Mouse (Mus musculus) neural tube, embryonic 13.5 days (tissue): ENCODE data around the gene Gal3st3. TPM values are rescaled to one million over a fixed set of nuclear protein-coding genes. Genes with fewer than 3 reads are reported as not detected.

ENCODE experiments used
- ATAC-seq: fragments of 200-750 bp; cut with Nextera tagmentation; 2 replicates; pipeline ENCODE4 v1.8.0; 2017; ENCODE audit warnings: low read depth, mild to moderate bottlenecking, moderate TSS enrichment, moderate library complexity
- H3K27ac ChIP-seq: fragments of 300-500 bp; sonication (generic); replicated peaks from 2 replicates; pipeline ENCODE4 v1.5.1; 2015; ENCODE audit warnings: moderate library complexity, mild to moderate bottlenecking, inconsistent platforms
- H3K27me3 ChIP-seq: fragments of 300-500 bp; sonication (generic); 2 replicates; pipeline ENCODE4 v1.6.1; 2015; ENCODE audit warnings: mild to moderate bottlenecking, inconsistent platforms
- H3K36me3 ChIP-seq: fragments of 300-500 bp; sonication (generic); 2 replicates; pipeline ENCODE4 v1.6.1; 2015; ENCODE audit warnings: mild to moderate bottlenecking, inconsistent platforms
- H3K4me1 ChIP-seq: fragments of 300-500 bp; sonication (generic); replicated peaks from 2 replicates; pipeline ENCODE4 v1.6.1; 2015; ENCODE audit warnings: inconsistent platforms
- H3K4me2 ChIP-seq: fragments of 300-500 bp; sonication (generic); 2 replicates; pipeline ENCODE4 v1.6.1; 2015; ENCODE audit warnings: inconsistent platforms, mild to moderate bottlenecking, moderate library complexity
- H3K4me3 ChIP-seq: fragments of 300-500 bp; sonication (generic); 2 replicates; pipeline ENCODE4 v1.5.1; 2015; ENCODE audit warnings: mild to moderate bottlenecking, inconsistent platforms
- H3K9ac ChIP-seq: fragments of 300-500 bp; sonication (generic); 2 replicates; pipeline ENCODE4 v1.6.1; 2015; ENCODE audit warnings: moderate library complexity, mild to moderate bottlenecking, inconsistent platforms
- H3K9me3 ChIP-seq: fragments of 300-500 bp; sonication (generic); 2 replicates; pipeline ENCODE4 v1.6.1; 2016; ENCODE audit warnings: inconsistent platforms
- WGBS: fragments of 180-500 bp; shearing (Covaris S2); methylation state at CpG from one replicate; pipeline ENCODE4 v1.1.7; 2015; 5-methylcytosine and 5-hydroxymethylcytosine counted together
- polyA plus RNA-seq: library from polyadenylated mRNA; unstranded; fragments of >200 nt; fragmentation: Nextera tagmentation; extraction: Ambion mirVana; gene quantifications from 2 replicates; pipeline ENCODE4 v1.2.1, GENCODE M21; 2015

Gal3st3 gene
- polyA plus RNA-seq, result 34.1 and 34.6 TPM in 2 replicates

DNA sequence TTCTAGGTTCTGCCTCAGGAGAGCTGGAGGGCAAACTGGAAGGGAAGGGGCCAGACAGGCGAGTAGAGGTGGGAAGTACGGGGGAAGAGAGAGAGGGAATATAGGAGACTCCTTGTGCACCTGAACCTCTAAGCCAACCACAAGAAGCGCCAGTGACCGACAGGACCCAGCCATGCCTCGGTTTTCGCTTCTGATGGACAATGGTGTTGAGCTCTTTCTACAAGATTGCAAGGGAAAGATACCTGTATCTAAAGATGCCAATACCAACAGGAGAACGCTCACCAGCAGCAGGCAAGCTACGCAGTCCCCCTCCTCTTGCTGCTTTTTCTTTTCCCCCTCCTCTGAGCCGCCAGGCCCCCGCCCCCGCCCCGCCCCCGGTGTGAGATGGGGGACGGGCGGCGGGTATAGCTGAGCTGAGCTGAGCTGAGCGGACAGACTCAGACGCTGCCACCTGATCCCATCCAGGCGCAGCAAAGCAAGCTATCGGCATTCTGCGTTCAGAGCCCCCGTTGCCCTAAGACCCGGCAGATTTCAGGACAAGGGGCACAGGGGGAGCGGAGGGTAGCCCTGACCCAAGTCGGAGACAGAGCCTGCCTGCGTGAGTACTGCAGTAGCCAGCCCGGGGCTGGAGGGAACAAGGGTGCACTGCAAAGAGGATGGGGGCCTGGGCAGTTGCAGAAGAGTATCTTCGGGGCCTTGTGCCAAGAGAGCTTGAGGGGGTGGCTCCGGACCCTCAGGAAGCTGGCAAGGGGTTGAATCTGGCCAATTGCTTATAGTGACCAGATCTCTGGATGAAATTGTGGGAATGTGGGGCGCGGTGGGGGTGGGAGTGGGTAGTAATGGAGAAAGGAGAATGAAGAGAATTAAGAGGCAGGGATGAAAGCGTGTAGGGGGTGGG lies at the start of gene Gal3st3:
TSS of gene Gal3st3 (plus strand) at position 429 of the 898 bp plus-strand sequence.
- H3K4me2 ChIP-seq, result peak within 1 kb of the TSS; percentile 77
- 5% methylated on average over 32 of the region's 32 CpGs for WGBS
- H3K27ac ChIP-seq, result peak within 1 kb of the TSS; percentile 92
- peak within 1 kb of the TSS; percentile 69 for H3K4me3 ChIP-seq
- peak; percentile 54 for ATAC-seq
- H3K9ac ChIP-seq, result peak within 1 kb of the TSS; percentile 93
- no peaks in the 10 kb centered on the region for H3K27me3 ChIP-seq
- H3K36me3 ChIP-seq, result peaks cover 18% of the 10 kb centered on the region
- peaks cover 58% of the 10 kb centered on the region for H3K4me1 ChIP-seq
- no peaks in the 10 kb centered on the region for H3K9me3 ChIP-seq

DNA sequence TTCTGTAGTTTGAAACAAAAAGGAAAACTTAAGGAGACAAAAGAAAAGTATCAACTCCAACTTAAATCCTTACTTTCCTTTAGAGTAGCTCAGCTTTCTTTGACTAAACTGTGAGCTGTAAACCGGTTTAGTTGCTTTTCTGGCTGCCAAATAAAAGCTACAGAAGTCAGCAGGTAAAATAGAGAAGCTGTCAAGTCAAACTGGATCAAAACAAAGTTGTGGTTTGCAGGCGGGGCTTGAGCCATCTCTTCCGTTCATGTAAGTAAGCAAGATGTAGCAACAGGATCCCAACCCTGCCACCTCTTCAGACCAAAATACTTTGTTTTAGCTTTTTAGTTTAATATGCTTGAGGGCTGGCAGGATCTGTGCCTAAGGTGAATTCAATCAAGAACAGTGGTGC lies 41.0 kb upstream of the Gal3st3 start:
- Histone ChIP-seq H3K27me3 (no peaks in the 10 kb centered on the region), H3K36me3 (peaks cover 6% of the 10 kb centered on the region; the same call in 1 of the 2 replicates), H3K4me1 (no peaks in the 10 kb centered on the region), H3K9me3 (no peaks in the 10 kb centered on the region), H3K4me3 (no peak overlapping the region), H3K4me2 (no peak overlapping the region), H3K9ac (no peak overlapping the region), H3K27ac (no peak overlapping the region)
- no peak for ATAC-seq
- 54% methylated on average over 3 of the region's 3 CpGs for WGBS

DNA sequence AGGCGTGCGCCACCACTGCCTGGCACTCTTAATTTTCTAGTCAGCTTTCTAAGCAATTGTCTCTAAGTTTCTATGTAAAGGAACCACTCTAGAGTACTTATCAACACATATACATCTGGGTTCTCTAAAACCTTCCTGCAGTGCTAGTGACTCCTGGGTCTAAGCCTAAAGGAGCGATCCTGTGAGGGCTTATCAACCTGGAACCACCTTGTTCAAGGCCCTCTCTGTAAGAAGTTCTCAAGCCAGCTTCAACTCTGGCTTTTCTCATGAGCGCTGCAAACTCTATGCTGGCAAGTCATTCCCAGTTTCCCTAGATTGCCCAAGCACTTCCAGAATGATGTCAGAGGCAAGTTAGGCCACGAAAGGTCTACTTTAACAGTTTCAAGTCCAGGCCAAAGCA lies 31.1 kb upstream of the Gal3st3 start:
- 97% methylated on average over 5 of the region's 5 CpGs for WGBS
- H3K36me3 ChIP-seq, result no peaks in the 10 kb centered on the region
- no peaks in the 10 kb centered on the region for H3K27me3 ChIP-seq
- H3K9me3 ChIP-seq, result no peaks in the 10 kb centered on the region
- ATAC-seq, result no peak
- peaks cover 27% of the 10 kb centered on the region for H3K4me1 ChIP-seq
- no peak overlapping the region for H3K27ac ChIP-seq
- H3K4me3 ChIP-seq, result no peak overlapping the region
- H3K4me2 ChIP-seq, result no peak overlapping the region
- no peak overlapping the region for H3K9ac ChIP-seq

DNA sequence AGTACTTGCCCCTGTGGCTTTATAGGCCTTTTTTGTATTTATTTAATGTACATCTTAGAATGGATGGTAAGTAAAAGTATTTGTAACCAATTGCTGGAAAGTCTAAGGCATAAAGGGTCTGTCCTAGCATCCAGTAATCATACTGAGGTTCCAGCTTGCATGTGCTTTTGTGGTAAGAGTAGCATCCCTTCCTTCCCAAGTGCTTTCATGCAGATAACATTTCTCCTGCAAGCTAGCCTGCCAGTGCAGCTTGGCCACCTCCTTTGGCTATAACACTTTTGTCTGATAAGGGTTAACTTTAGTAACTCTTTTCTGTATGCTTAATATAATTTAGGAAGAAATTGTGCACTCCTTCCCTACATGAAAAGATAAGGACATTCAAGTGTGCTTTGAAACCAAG lies 30.1 kb upstream of the Gal3st3 start:
- H3K36me3 ChIP-seq, result no peaks in the 10 kb centered on the region

DNA sequence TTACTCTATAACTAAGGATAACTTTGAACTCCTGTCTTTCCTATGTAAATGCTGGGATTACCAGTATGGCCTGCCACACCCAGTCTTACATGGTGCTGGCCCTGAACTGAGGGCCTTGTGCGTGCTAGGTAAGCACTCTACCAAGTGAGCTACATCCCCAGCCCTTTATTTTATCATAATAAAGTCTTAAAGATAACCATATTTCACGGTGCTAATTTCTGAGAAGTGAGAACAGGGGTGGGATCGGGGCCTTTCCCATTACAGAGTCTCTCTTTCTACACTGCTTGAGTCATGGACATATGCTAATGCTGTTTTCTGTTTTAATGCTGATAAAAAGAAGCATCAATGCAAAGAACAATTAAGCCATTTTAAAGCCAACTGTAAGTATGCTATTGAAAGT lies 29.3 kb upstream of the Gal3st3 start:
- WGBS, result 91% methylated on average over 3 of the region's 3 CpGs

More for the DNA sequence above, 30.1 kb upstream of the Gal3st3 start:
- Histone ChIP-seq H3K4me2 (no peak overlapping the region), H3K9me3 (no peaks in the 10 kb centered on the region), H3K4me3 (no peak overlapping the region), H3K4me1 (peaks cover 31% of the 10 kb centered on the region), H3K27ac (no peak overlapping the region), H3K9ac (no peak overlapping the region), H3K27me3 (no peaks in the 10 kb centered on the region)
- no peak for ATAC-seq

DNA sequence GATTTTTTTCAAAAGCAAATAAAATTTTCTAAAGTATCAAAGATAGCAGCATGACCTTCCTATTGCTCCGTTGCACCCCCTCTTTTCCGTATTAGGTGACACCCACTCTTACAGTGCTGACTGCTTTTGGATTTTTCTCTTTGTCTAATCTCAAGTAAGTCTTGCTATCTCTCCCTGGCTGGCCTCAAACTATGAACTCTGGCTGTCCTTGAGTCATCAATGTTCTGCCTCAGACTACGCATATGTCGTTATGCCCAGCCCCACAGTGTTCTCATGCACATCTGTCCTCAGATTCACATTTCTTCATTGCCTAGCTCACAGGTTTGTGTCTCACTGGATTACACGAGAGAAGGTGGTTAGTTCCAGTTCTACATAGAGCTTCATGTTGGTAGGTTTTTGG lies 28.7 kb upstream of the Gal3st3 start:
- Histone ChIP-seq H3K36me3 (peaks cover 6% of the 10 kb centered on the region), H3K27ac (no peak overlapping the region), H3K9ac (no peak overlapping the region), H3K4me2 (no peak overlapping the region), H3K4me3 (no peak overlapping the region), H3K4me1 (peaks cover 43% of the 10 kb centered on the region), H3K9me3 (no peaks in the 10 kb centered on the region), H3K27me3 (no peaks in the 10 kb centered on the region)
- WGBS, result 88% methylated on average over 5 of the region's 5 CpGs
- ATAC-seq, result no peak

More for the DNA sequence above, 29.3 kb upstream of the Gal3st3 start:
- Histone ChIP-seq H3K4me2 (no peak overlapping the region), H3K4me1 (peaks cover 38% of the 10 kb centered on the region), H3K27ac (no peak overlapping the region), H3K9me3 (no peaks in the 10 kb centered on the region), H3K4me3 (no peak overlapping the region), H3K36me3 (peaks cover 1% of the 10 kb centered on the region), H3K27me3 (no peaks in the 10 kb centered on the region), H3K9ac (no peak overlapping the region)
- no peak for ATAC-seq

DNA sequence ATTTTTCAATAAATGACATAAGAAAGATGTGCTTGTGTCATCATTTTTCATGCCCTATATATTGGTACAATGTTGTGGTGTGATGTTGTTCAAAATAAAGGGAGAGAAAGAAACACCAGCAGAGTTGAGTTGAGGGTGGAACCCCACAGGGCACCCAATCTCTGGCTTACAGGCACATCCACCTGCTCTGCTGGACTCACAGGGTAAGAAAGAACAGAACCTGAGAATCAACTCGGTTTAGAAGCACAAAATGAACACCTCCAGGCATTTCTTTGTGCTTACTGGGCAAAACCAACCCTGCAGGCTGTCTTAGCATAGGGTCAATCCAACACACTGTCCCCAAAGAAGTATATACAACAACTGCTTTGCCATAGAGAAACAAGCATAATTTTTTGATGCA lies 26.7 kb upstream of the Gal3st3 start:
- H3K4me3 ChIP-seq, result peak overlapping the region; percentile 74
- peaks cover 43% of the 10 kb centered on the region for H3K4me1 ChIP-seq
- 44% methylated on average over 1 of the region's 1 CpGs for WGBS
- peaks cover 26% of the 10 kb centered on the region for H3K36me3 ChIP-seq
- peak overlapping the region; percentile 86 for H3K9ac ChIP-seq
- H3K9me3 ChIP-seq, result no peaks in the 10 kb centered on the region
- ATAC-seq, result no peak
- peak overlapping the region; percentile 85 for H3K4me2 ChIP-seq
- H3K27ac ChIP-seq, result no peak overlapping the region
- H3K27me3 ChIP-seq, result no peaks in the 10 kb centered on the region

DNA sequence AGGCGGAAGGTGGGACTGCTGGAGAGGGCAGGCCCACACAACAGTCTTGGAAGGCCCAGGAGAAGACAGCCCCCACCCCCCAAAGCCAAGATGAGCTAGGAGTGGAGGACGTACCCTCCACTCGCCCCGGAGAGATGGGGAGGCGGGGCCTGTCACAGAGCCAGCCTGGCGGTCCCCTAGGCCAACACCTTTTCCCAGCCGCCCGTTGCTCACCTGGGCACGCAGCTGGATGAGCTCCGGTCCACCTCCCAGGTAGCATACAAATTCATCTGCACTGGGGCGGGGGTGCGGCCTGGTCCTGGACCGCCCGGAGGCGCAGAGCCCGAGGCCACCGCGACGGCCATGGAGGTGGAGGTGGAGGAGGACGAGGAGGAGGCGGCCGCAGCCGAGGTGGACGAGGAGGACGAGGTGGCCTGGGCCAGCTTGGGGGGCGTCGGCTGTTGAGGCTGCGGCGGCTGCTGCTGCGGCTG lies 25.8 kb upstream of the Gal3st3 start:
- H3K9me3 ChIP-seq, result no peaks in the 10 kb centered on the region
- peak overlapping the region; percentile 93 for H3K27ac ChIP-seq
- WGBS, result 0% methylated on average over 30 of the region's 30 CpGs
- peak overlapping the region; percentile 74 for H3K4me3 ChIP-seq
- peaks cover 33% of the 10 kb centered on the region for H3K36me3 ChIP-seq
- peaks cover 43% of the 10 kb centered on the region for H3K4me1 ChIP-seq
- peak overlapping the region; percentile 86 for H3K9ac ChIP-seq
- H3K4me2 ChIP-seq, result peak overlapping the region; percentile 85
- H3K27me3 ChIP-seq, result no peaks in the 10 kb centered on the region
- peak; percentile 59 for ATAC-seq

DNA sequence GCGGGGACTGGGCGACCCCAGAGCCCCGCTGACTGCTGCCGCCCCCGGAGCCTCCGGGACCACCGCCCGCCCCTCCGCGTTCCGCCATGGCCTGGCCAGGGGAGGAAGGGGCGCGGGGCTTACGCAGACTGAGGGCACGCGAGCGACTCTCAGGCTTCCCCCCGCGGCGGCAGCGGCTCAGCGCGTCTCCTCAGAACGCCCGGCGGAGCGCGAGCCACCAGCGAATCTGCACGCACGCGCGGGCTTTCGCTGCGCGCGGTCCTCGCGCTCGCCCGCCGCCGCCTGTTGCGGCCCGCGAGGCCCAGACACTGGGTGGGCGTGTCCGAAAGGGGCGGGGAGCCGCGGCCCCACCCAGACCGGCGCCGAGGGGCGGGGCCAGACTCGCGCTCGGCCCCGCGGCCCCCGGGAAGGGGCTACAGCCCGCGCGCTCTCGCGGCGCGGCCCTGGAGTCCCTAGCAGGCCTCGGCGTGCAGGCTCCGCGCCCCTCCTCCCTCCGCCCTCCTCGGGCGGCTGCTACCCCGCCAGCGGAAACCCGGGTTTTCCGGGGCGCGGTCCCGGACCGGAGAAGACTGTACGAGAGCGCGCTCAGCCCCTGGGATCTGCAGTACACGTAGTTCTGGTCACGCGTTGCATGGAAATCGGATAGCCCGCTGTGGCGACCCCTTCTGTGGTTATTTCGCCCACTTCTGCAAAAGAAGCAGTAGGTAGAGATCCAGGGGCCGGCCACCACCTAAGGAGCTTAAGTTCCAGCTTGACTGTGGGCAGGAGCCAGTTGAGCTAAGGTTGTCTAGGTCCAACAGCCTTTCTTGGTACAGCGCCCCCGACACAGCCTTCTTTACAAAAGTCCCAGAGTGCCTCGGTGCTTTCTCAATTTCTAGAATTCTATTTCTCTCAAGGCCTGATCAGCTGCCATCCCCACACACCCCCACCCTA lies 25.1 kb upstream of the Gal3st3 start, which contains the start of gene Pacs1:
TSS of gene Pacs1 (minus strand) at position 319 of the 933 bp plus-strand sequence.
- H3K9me3 ChIP-seq, result no peaks in the 10 kb centered on the region
- H3K9ac ChIP-seq, result peak within 1 kb of the TSS; percentile 86
- H3K27me3 ChIP-seq, result no peaks in the 10 kb centered on the region
- WGBS, result under 1% methylated on average over 86 of the region's 97 CpGs
- H3K4me1 ChIP-seq, result peaks cover 43% of the 10 kb centered on the region
- H3K4me3 ChIP-seq, result peak within 1 kb of the TSS; percentile 74
- peak; percentile 89 for ATAC-seq
- peak within 1 kb of the TSS; percentile 93 for H3K27ac ChIP-seq
- H3K4me2 ChIP-seq, result peak within 1 kb of the TSS; percentile 85
- H3K36me3 ChIP-seq, result peaks cover 40% of the 10 kb centered on the region

DNA sequence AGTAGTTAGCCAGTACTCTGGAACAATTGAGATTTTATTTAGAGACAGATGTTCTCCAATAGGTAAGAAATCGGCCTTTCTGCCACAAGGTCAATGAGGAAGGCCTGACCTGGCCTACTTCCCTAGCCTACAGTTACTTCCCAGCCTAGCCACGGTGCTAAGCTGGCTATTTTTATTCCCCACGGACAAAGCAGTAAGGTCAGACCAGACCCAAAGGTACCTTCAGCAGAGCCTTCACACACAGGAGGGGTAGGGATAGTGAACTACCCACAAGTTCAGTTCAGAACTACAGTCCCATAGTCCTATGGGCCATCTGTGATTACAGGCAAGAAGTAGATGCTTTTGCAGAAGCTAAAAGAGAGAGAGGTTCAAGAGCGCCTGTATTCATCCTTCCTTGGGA lies 24.2 kb upstream of the Gal3st3 start:
- no peaks in the 10 kb centered on the region for H3K9me3 ChIP-seq
- H3K27ac ChIP-seq, result peak overlapping the region; percentile 93
- H3K36me3 ChIP-seq, result peaks cover 49% of the 10 kb centered on the region
- peaks cover 43% of the 10 kb centered on the region for H3K4me1 ChIP-seq
- H3K9ac ChIP-seq, result peak overlapping the region; percentile 86; the same call in 1 of the 2 replicates
- WGBS, result 83% methylated on average over 4 of the region's 4 CpGs
- H3K27me3 ChIP-seq, result no peaks in the 10 kb centered on the region
- no peak for ATAC-seq
- H3K4me3 ChIP-seq, result 0 out of 2 replicates have a peak overlapping the region, but pooled peaks have one; percentile 74
- peak overlapping the region; percentile 85 for H3K4me2 ChIP-seq

DNA sequence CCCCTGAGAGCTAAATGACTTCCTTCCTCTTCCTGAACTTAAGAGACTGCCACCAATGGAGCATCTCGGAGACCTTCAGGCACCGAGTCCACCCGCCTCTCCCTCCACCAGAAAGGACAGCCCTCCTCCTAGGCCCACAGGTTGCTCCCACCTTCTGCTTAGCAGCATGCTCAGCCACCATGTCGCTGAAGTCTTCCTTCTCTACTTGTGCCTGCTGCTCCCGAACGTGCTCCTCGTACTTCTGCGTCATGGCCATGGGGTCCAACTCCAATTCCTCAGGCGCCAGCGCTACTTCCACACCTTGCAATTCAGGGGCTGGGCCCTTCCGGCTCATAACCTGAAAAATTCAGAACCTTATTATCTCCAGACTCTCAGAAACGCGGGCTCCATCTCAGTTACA lies 23.5 kb upstream of the Gal3st3 start:
- ATAC-seq, result no peak

More for the DNA sequence above, 23.5 kb upstream of the Gal3st3 start:
- Histone ChIP-seq H3K9ac (no peak overlapping the region), H3K27me3 (no peaks in the 10 kb centered on the region), H3K4me2 (no peak overlapping the region), H3K4me1 (peaks cover 40% of the 10 kb centered on the region), H3K36me3 (peaks cover 56% of the 10 kb centered on the region), H3K9me3 (no peaks in the 10 kb centered on the region), H3K27ac (0 out of 2 replicates have a peak overlapping the region, but pooled peaks have one; percentile 18), H3K4me3 (no peak overlapping the region)
- WGBS, result 92% methylated on average over 11 of the region's 13 CpGs
